Mouse (Mus musculus) T-helper 1 cell (primary cell): Measurements from ENCODE around the gene Gm4792.

Source experiments
- in situ Hi-C: fragments of 300-600 bp; cut with MboI, MseI; formaldehyde crosslinking; loops from one replicate; pipeline ENCODE4 v1.15.1; 2025; ENCODE audit warnings: high pct_unique_total_duplicates

Gene Gm4792

GRCm38 (mm10) chr10:94298471-94298870, at the start of gene Gm4792:
Gene Gm4792, minus strand, starts transcription at chr10:94298703.
- in situ Hi-C loops: no loop called here

- in situ Hi-C loops: no loop called here
Measured at GRCm38 (mm10) chr10:94347959-94348358, 49.5 kb upstream of the Gm4792 start.

GRCm38 (mm10) chr10:94347296-94347695, 48.8 kb upstream of the Gm4792 start:
- in situ Hi-C loops: no loop called here

- in situ Hi-C loops: no loop called here
Measured at GRCm38 (mm10) chr10:94346596-94346995, 48.1 kb upstream of the Gm4792 start.

- in situ Hi-C loops: no loop called here
Measured at GRCm38 (mm10) chr10:94345509-94346252, 47.2 kb upstream of the Gm4792 start.

GRCm38 (mm10) chr10:94344631-94345417, 46.3 kb upstream of the Gm4792 start:
- in situ Hi-C loops: no loop called here

GRCm38 (mm10) chr10:94343581-94343980, 45.1 kb upstream of the Gm4792 start:
- in situ Hi-C loops: no loop called here

- in situ Hi-C loops: no loop called here
Measured at GRCm38 (mm10) chr10:94342256-94342655, 43.8 kb upstream of the Gm4792 start.

GRCm38 (mm10) chr10:94341501-94341900, 43.0 kb upstream of the Gm4792 start:
- in situ Hi-C loops: no loop called here

GRCm38 (mm10) chr10:94336071-94336470, 37.6 kb upstream of the Gm4792 start:
- in situ Hi-C loops: no loop called here

GRCm38 (mm10) chr10:94335047-94335446, 36.5 kb upstream of the Gm4792 start:
- in situ Hi-C loops: no loop called here

GRCm38 (mm10) chr10:94333328-94333727, 34.8 kb upstream of the Gm4792 start:
- in situ Hi-C loops: no loop called here

- in situ Hi-C loops: no loop called here
Measured at GRCm38 (mm10) chr10:94332358-94333137, 34.0 kb upstream of the Gm4792 start.

- in situ Hi-C loops: no loop called here
Measured at GRCm38 (mm10) chr10:94329962-94330361, 31.5 kb upstream of the Gm4792 start.

GRCm38 (mm10) chr10:94318574-94318973, 20.1 kb upstream of the Gm4792 start:
- in situ Hi-C loops: no loop called here

- in situ Hi-C loops: no loop called here
Measured at GRCm38 (mm10) chr10:94313146-94313545, 14.6 kb upstream of the Gm4792 start.

GRCm38 (mm10) chr10:94312007-94312715, 13.7 kb upstream of the Gm4792 start:
- in situ Hi-C loops: no loop called here

GRCm38 (mm10) chr10:94311511-94312006, 13.1 kb upstream of the Gm4792 start, which contains the start of gene Tmcc3:
Gene Tmcc3, plus strand, starts transcription at chr10:94311949.
- in situ Hi-C loops: no loop called here

- in situ Hi-C loops: no loop called here
Measured at GRCm38 (mm10) chr10:94310499-94311267, 12.2 kb upstream of the Gm4792 start.

GRCm38 (mm10) chr10:94305526-94305925, 7.0 kb upstream of the Gm4792 start:
- in situ Hi-C loops: no loop called here
